Mouse (Mus musculus): ENCODE measurements around the gene Als2cl.

DNA sequence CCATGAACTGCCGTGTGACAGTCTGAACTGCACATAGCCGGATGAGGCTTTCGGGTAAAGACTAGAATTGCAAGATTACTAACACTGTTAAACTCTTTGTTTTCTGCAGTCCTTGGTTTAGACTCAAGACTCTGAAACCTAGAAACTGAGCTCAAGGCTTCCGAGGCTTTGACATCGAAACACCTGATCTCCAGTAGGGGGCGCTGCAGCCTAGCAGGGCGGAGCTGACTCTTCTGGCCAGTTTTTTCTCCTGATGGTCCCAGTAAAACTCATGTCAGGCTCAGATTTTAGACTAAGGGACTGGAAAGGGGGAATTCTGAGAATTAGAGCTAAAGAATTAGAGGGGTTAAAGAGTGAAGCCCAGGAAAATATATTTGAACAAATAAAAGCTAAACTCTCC, 43.1 kb downstream of the Als2cl start:
- TF ChIP-seq CTCF (IDR thresholded peaks at IDR 0.05; ENCODE audit: low read depth) = peak; percentile 94
- no peak for TF ChIP-seq EP300 (optimal IDR thresholded peaks at IDR 0.05)

Data from stomach, postnatal 0 days (tissue).